Mouse (Mus musculus) liver, embryonic 14 days (tissue): ENCODE measurements around the gene Stx2. TPM values are rescaled to one million over a fixed set of nuclear protein-coding genes. Genes with fewer than 3 reads are reported as not detected.

Experiments used
- polyA plus RNA-seq: library from polyadenylated mRNA; depleted of rRNA; stranded (reverse); fragments of >200 nt; gene quantifications from 2 replicates; pipeline ENCODE4 v1.2.3, GENCODE M21; 2012; rRNA removed

The Stx2 gene
- polyA plus RNA-seq, result 61.3 and 73.1 TPM in 2 replicates

GRCm38 (mm10) chr5:129008412-129008826 lies at the start of gene Stx2:
TSS of gene Stx2 (minus strand) at chr5:129008574.

GRCm38 (mm10) chr5:129019497-129020299 lies 11.3 kb upstream of the Stx2 start, which contains the start of gene Ran:
TSS of gene Ran (plus strand) at chr5:129020069.

GRCm38 (mm10) chr5:128953278-128954070 lies 54.9 kb downstream of the Stx2 start, which contains the start of gene Rimbp2:
TSS of gene Rimbp2 (minus strand) at chr5:128953486.

Other genes with a start within 250 kb of the Stx2 start
- gene Rimbp2, start 55.1 kb downstream of the Stx2 start, polyA plus RNA-seq, result under 0.01 and 0.01 TPM in 2 replicates
- 220 and 255 TPM in 2 replicates for gene Ran, start 11.5 kb upstream of the Stx2 start, polyA plus RNA-seq
- 0.08 and 0.10 TPM in 2 replicates for gene Adgrd1, start 88.2 kb upstream of the Stx2 start, polyA plus RNA-seq